Mouse (Mus musculus) hematopoietic stem cell, adult 5-6 weeks (primary cell): ENCODE measurements around the gene Camp. TPM values are rescaled to one million over a fixed set of nuclear protein-coding genes. Genes with fewer than 3 reads are reported as not detected.

Experiments
- total RNA-seq: library from RNA; stranded (forward); fragments of 172-1452, 232-1000 nt; gene quantifications from 2 replicates; pipeline ENCODE4 v1.2.3, GENCODE M21; 2017

Camp gene
- total RNA-seq, 1 experiment from 2014 or later: 230 TPM

Other genes with a start within 250 kb of the Camp start
- not detected in 2 replicates for gene Fbxw24, start 223.6 kb downstream of the Camp start, total RNA-seq
- not detected in 2 replicates for gene Fbxw25, start 185.0 kb downstream of the Camp start, total RNA-seq
- not detected in 2 replicates for gene Fbxw18, start 146.9 kb downstream of the Camp start, total RNA-seq
- not detected in 2 replicates for gene Fbxw26, start 103.5 kb downstream of the Camp start, total RNA-seq
- not detected in 2 replicates for gene Fbxw27, start 58.9 kb downstream of the Camp start, total RNA-seq
- gene Spink8, start 37.3 kb downstream of the Camp start, total RNA-seq: not detected in 2 replicates
- 23.3 and 34.3 TPM in 2 replicates for gene Nme6, start 16.9 kb downstream of the Camp start, total RNA-seq
- gene Cdc25a, start 26.0 kb upstream of the Camp start, total RNA-seq: 37.5 and 42.5 TPM in 2 replicates
- 21.2 and 35.4 TPM in 2 replicates for gene Map4, start 81.8 kb upstream of the Camp start, total RNA-seq